Mouse (Mus musculus): Measurements from ENCODE around the gene Smg1. TPM values are rescaled to one million over a fixed set of nuclear protein-coding genes. Genes with fewer than 3 reads are reported as not detected.

Smg1 gene
- polyA plus RNA-seq, 1 experiment from 2014 or later, result 22.4 TPM

- Histone ChIP-seq H3K27me3 (ENCODE audit: control insufficient read depth, insufficient read depth, low read length) (no peaks in the 10 kb centered on the region), H3K27ac (ENCODE audit: low read depth, low read length) (no peak overlapping the region), H3K9me3 (ENCODE audit: control insufficient read depth, low read length) (no peaks in the 10 kb centered on the region), H3K4me3 (ENCODE audit: low read depth, low read length) (no peak overlapping the region), H3K9ac (ENCODE audit: low read length) (no peak overlapping the region), H3K4me1 (replicated peaks; ENCODE audit: control insufficient read depth, insufficient read depth, low read length) (peaks cover 3% of the 10 kb centered on the region; the same call in 1 of the 2 replicates), H3K36me3 (ENCODE audit: control insufficient read depth, insufficient read depth, low read length) (peaks cover 8% of the 10 kb centered on the region; the same call in 1 of the 2 replicates), H3K4me2 (ENCODE audit: low read depth, low read length, severe bottlenecking) (no peak overlapping the region)
- DNase-seq (ENCODE audit: low spot score), result no peak
- ATAC-seq (replicated peaks; ENCODE audit: low FRiP score), result no peak
These were observed 117.7 kb downstream of the Smg1 start for GRCm38 (mm10) chr7:118125736-118126135.

GRCm38 (mm10) chr7:118123512-118124411, 119.7 kb downstream of the Smg1 start:
- H3K4me2 ChIP-seq (ENCODE audit: low read depth, low read length, severe bottlenecking), result no peak overlapping the region
- H3K9ac ChIP-seq (ENCODE audit: low read length), result no peak overlapping the region
- H3K4me3 ChIP-seq (ENCODE audit: low read depth, low read length), result no peak overlapping the region
- no peak for DNase-seq (ENCODE audit: low spot score)
- H3K36me3 ChIP-seq (ENCODE audit: control insufficient read depth, insufficient read depth, low read length), result peaks cover 19% of the 10 kb centered on the region; the same call in 1 of the 2 replicates
- H3K27ac ChIP-seq (ENCODE audit: low read depth, low read length), result no peak overlapping the region
- WGBS, result 90% methylated on average over 4 of the region's 4 CpGs
- H3K9me3 ChIP-seq (ENCODE audit: control insufficient read depth, low read length), result no peaks in the 10 kb centered on the region
- no peaks in the 10 kb centered on the region for H3K27me3 ChIP-seq (ENCODE audit: control insufficient read depth, insufficient read depth, low read length)
- no peak for ATAC-seq (replicated peaks; ENCODE audit: low FRiP score)
- H3K4me1 ChIP-seq (replicated peaks; ENCODE audit: control insufficient read depth, insufficient read depth, low read length), result peaks cover 3% of the 10 kb centered on the region; the same call in 1 of the 2 replicates

GRCm38 (mm10) chr7:118122235-118122634, 121.2 kb downstream of the Smg1 start:
- peaks cover 25% of the 10 kb centered on the region; the same call in 1 of the 2 replicates for H3K36me3 ChIP-seq (ENCODE audit: control insufficient read depth, insufficient read depth, low read length)
- H3K9me3 ChIP-seq (ENCODE audit: control insufficient read depth, low read length), result no peaks in the 10 kb centered on the region
- no peak overlapping the region for H3K9ac ChIP-seq (ENCODE audit: low read length)
- no peaks in the 10 kb centered on the region for H3K27me3 ChIP-seq (ENCODE audit: control insufficient read depth, insufficient read depth, low read length)
- no peak overlapping the region for H3K4me3 ChIP-seq (ENCODE audit: low read depth, low read length)
- H3K4me2 ChIP-seq (ENCODE audit: low read depth, low read length, severe bottlenecking), result no peak overlapping the region
- DNase-seq (ENCODE audit: low spot score) (no peak), ATAC-seq (replicated peaks; ENCODE audit: low FRiP score) (no peak)
- WGBS, result 97% methylated on average over 7 of the region's 7 CpGs
- H3K4me1 ChIP-seq (replicated peaks; ENCODE audit: control insufficient read depth, insufficient read depth, low read length), result 0 out of 2 replicates have a peak, but pooled peaks cover 3% of the 10 kb centered on the region
- no peak overlapping the region for H3K27ac ChIP-seq (ENCODE audit: low read depth, low read length)

- H3K27me3 ChIP-seq (ENCODE audit: control insufficient read depth, insufficient read depth, low read length), result no peaks in the 10 kb centered on the region
- no peak for ATAC-seq (replicated peaks; ENCODE audit: low FRiP score)
- WGBS, result 95% methylated on average over 1 of the region's 1 CpGs
- H3K9ac ChIP-seq (ENCODE audit: low read length), result no peak overlapping the region
- DNase-seq (ENCODE audit: low spot score), result no peak
- H3K4me3 ChIP-seq (ENCODE audit: low read depth, low read length), result no peak overlapping the region
- peaks cover 25% of the 10 kb centered on the region; the same call in 1 of the 2 replicates for H3K36me3 ChIP-seq (ENCODE audit: control insufficient read depth, insufficient read depth, low read length)
- no peak overlapping the region for H3K27ac ChIP-seq (ENCODE audit: low read depth, low read length)
- H3K9me3 ChIP-seq (ENCODE audit: control insufficient read depth, low read length), result no peaks in the 10 kb centered on the region
- no peak overlapping the region for H3K4me2 ChIP-seq (ENCODE audit: low read depth, low read length, severe bottlenecking)
- H3K4me1 ChIP-seq (replicated peaks; ENCODE audit: control insufficient read depth, insufficient read depth, low read length), result no peaks in the 10 kb centered on the region
These were observed 122.8 kb downstream of the Smg1 start for GRCm38 (mm10) chr7:118120654-118121053.

GRCm38 (mm10) chr7:118119946-118120345, 123.5 kb downstream of the Smg1 start:
- Histone ChIP-seq H3K9ac (ENCODE audit: low read length) (no peak overlapping the region), H3K4me2 (ENCODE audit: low read depth, low read length, severe bottlenecking) (no peak overlapping the region), H3K27me3 (ENCODE audit: control insufficient read depth, insufficient read depth, low read length) (no peaks in the 10 kb centered on the region), H3K27ac (ENCODE audit: low read depth, low read length) (no peak overlapping the region), H3K9me3 (ENCODE audit: control insufficient read depth, low read length) (no peaks in the 10 kb centered on the region), H3K4me3 (ENCODE audit: low read depth, low read length) (no peak overlapping the region), H3K36me3 (ENCODE audit: control insufficient read depth, insufficient read depth, low read length) (peaks cover 25% of the 10 kb centered on the region; the same call in 1 of the 2 replicates), H3K4me1 (replicated peaks; ENCODE audit: control insufficient read depth, insufficient read depth, low read length) (no peaks in the 10 kb centered on the region)
- no peak for ATAC-seq (replicated peaks; ENCODE audit: low FRiP score)
- 87% methylated on average over 5 of the region's 5 CpGs for WGBS
- no peak for DNase-seq (ENCODE audit: low spot score)

- no peaks in the 10 kb centered on the region for H3K9me3 ChIP-seq (ENCODE audit: control insufficient read depth, low read length)
- no peak overlapping the region for H3K27ac ChIP-seq (ENCODE audit: low read depth, low read length)
- no peak overlapping the region for H3K4me3 ChIP-seq (ENCODE audit: low read depth, low read length)
- H3K9ac ChIP-seq (ENCODE audit: low read length), result no peak overlapping the region
- peaks cover 6% of the 10 kb centered on the region; the same call in 1 of the 2 replicates for H3K4me1 ChIP-seq (replicated peaks; ENCODE audit: control insufficient read depth, insufficient read depth, low read length)
- H3K27me3 ChIP-seq (ENCODE audit: control insufficient read depth, insufficient read depth, low read length), result no peaks in the 10 kb centered on the region
- no peak overlapping the region for H3K4me2 ChIP-seq (ENCODE audit: low read depth, low read length, severe bottlenecking)
- peaks cover 29% of the 10 kb centered on the region; the same call in 1 of the 2 replicates for H3K36me3 ChIP-seq (ENCODE audit: control insufficient read depth, insufficient read depth, low read length)
- 54% methylated on average over 2 of the region's 2 CpGs for WGBS
- DNase-seq (ENCODE audit: low spot score) (no peak), ATAC-seq (replicated peaks; ENCODE audit: low FRiP score) (no peak)
These were observed 124.3 kb downstream of the Smg1 start for GRCm38 (mm10) chr7:118119142-118119541.

GRCm38 (mm10) chr7:118118426-118118825, 125.0 kb downstream of the Smg1 start:
- peaks cover 11% of the 10 kb centered on the region; the same call in 1 of the 2 replicates for H3K4me1 ChIP-seq (replicated peaks; ENCODE audit: control insufficient read depth, insufficient read depth, low read length)
- ATAC-seq (replicated peaks; ENCODE audit: low FRiP score) (no peak), DNase-seq (ENCODE audit: low spot score) (no peak)
- no peak overlapping the region for H3K27ac ChIP-seq (ENCODE audit: low read depth, low read length)
- H3K4me2 ChIP-seq (ENCODE audit: low read depth, low read length, severe bottlenecking), result no peak overlapping the region
- H3K4me3 ChIP-seq (ENCODE audit: low read depth, low read length), result no peak overlapping the region
- no peaks in the 10 kb centered on the region for H3K9me3 ChIP-seq (ENCODE audit: control insufficient read depth, low read length)
- no peak overlapping the region for H3K9ac ChIP-seq (ENCODE audit: low read length)
- WGBS, result 86% methylated on average over 3 of the region's 3 CpGs
- H3K27me3 ChIP-seq (ENCODE audit: control insufficient read depth, insufficient read depth, low read length), result no peaks in the 10 kb centered on the region
- H3K36me3 ChIP-seq (ENCODE audit: control insufficient read depth, insufficient read depth, low read length), result peaks cover 33% of the 10 kb centered on the region; the same call in 1 of the 2 replicates

GRCm38 (mm10) chr7:118117539-118118210, 125.8 kb downstream of the Smg1 start:
- Histone ChIP-seq H3K9ac (ENCODE audit: low read length) (no peak overlapping the region), H3K4me2 (ENCODE audit: low read depth, low read length, severe bottlenecking) (no peak overlapping the region), H3K27me3 (ENCODE audit: control insufficient read depth, insufficient read depth, low read length) (no peaks in the 10 kb centered on the region), H3K36me3 (ENCODE audit: control insufficient read depth, insufficient read depth, low read length) (peaks cover 35% of the 10 kb centered on the region; the same call in 1 of the 2 replicates), H3K4me3 (ENCODE audit: low read depth, low read length) (no peak overlapping the region), H3K27ac (ENCODE audit: low read depth, low read length) (no peak overlapping the region), H3K9me3 (ENCODE audit: control insufficient read depth, low read length) (no peaks in the 10 kb centered on the region), H3K4me1 (replicated peaks; ENCODE audit: control insufficient read depth, insufficient read depth, low read length) (peaks cover 13% of the 10 kb centered on the region; the same call in 1 of the 2 replicates)
- DNase-seq (ENCODE audit: low spot score) (no peak), ATAC-seq (replicated peaks; ENCODE audit: low FRiP score) (no peak)
- 45% methylated on average over 4 of the region's 4 CpGs for WGBS

Measured in forebrain, embryonic 11.5 days (tissue).